Mouse (Mus musculus) MEL (cell line): ENCODE measurements around the gene Ptgir. TPM values are rescaled to one million over a fixed set of nuclear protein-coding genes. Genes with fewer than 3 reads are reported as not detected.

Experiments used
- DNase-seq: peaks from one replicate; pipeline ENCODE4 v3.0.0; 2011; ENCODE audit warnings: low read depth, low spot score
- H3K27ac ChIP-seq: 2 replicates; pipeline ENCODE4 v1.5.1; 2012; ENCODE audit warnings: low read depth, mild to moderate bottlenecking, control low read depth, low read length, moderate library complexity; ENCODE audit not compliant: control insufficient read depth
- H3K27me3 ChIP-seq, 2 experiments: fragments of 150-350 bp in 1 of 2; sonication (generic) in 1 of 2; 2 replicates each; pipeline ENCODE4 v1.6.1; 2012; ENCODE audit warnings: low read length in 2 of 2, mild to moderate bottlenecking in 2 of 2, improper control_type of control experiment in 1 of 2, moderate library complexity in 1 of 2; ENCODE audit not compliant: insufficient read depth in 2 of 2, control insufficient read depth in 1 of 2
- H3K36me3 ChIP-seq, 2 experiments: 2 replicates each; pipeline ENCODE4 v1.6.1; 2012 to 2014; ENCODE audit warnings: low read length in 2 of 2, improper control_type of control experiment in 1 of 2, inconsistent platforms in 1 of 2, mild to moderate bottlenecking in 1 of 2; ENCODE audit not compliant: insufficient read depth in 2 of 2, control insufficient read depth in 1 of 2
- H3K4me1 ChIP-seq, 2 experiments: fragments of 150-350 bp in 1 of 2; sonication (generic) in 1 of 2; 2 replicates each; pipeline ENCODE4 v1.6.1; 2012; ENCODE audit warnings: low read length in 2 of 2, improper control_type of control experiment in 1 of 2, mild to moderate bottlenecking in 1 of 2; ENCODE audit not compliant: insufficient read depth in 2 of 2, control insufficient read depth in 1 of 2
- H3K4me3 ChIP-seq, 2 experiments: fragments of 150-350 bp in 1 of 2; sonication (generic) in 1 of 2; 2 replicates each; pipeline ENCODE4 v1.5.1; 2012; ENCODE audit warnings: low read depth in 2 of 2, low read length in 2 of 2, mild to moderate bottlenecking in 2 of 2, moderate library complexity in 2 of 2, control low read depth in 1 of 2, improper control_type of control experiment in 1 of 2; ENCODE audit not compliant: control insufficient read depth in 1 of 2, insufficient read depth in 1 of 2
- H3K79me2 ChIP-seq: 2 replicates; pipeline ENCODE4 v1.6.1; 2012; ENCODE audit warnings: mild to moderate bottlenecking, low read length, moderate library complexity; ENCODE audit not compliant: control insufficient read depth, poor library complexity, insufficient read depth
- H3K9ac ChIP-seq: 2 replicates; pipeline ENCODE4 v1.6.1; 2012; ENCODE audit warnings: low read depth, mild to moderate bottlenecking, control low read depth, low read length, moderate library complexity; ENCODE audit not compliant: control insufficient read depth, poor library complexity, severe bottlenecking
- H3K9me3 ChIP-seq: fragments of 150-350 bp; sonication (generic); replicated peaks from 2 replicates; pipeline ENCODE4 v1.6.1; 2012; ENCODE audit warnings: mild to moderate bottlenecking, low read length, improper control_type of control experiment, moderate library complexity; ENCODE audit not compliant: insufficient read depth
- BHLHE40 ChIP-seq: IDR thresholded peaks from 2 replicates; pipeline ENCODE4 v1.6.1; 2012; ENCODE audit warnings: low read depth, mild to moderate bottlenecking, inconsistent platforms, low read length, improper control_type of control experiment, borderline replicate concordance
- CHD1 ChIP-seq: IDR thresholded peaks from 2 replicates; pipeline ENCODE4 v1.6.1; 2012; ENCODE audit warnings: low read depth, mild to moderate bottlenecking, inconsistent platforms, low read length, improper control_type of control experiment
- CTCF ChIP-seq, 3 experiments: IDR thresholded peaks in 2 of 3; conservative IDR thresholded peaks in 1 of 3; 2 replicates each; pipeline ENCODE4 v1.5.1; 2011 to 2012; ENCODE audit warnings: low read length in 3 of 3, low read depth in 2 of 3, mild to moderate bottlenecking in 2 of 3, improper control_type of control experiment in 1 of 3, inconsistent platforms in 1 of 3, mixed read lengths in 1 of 3, moderate library complexity in 1 of 3; ENCODE audit not compliant: control insufficient read depth in 1 of 3, insufficient read depth in 1 of 3, poor library complexity in 1 of 3, severe bottlenecking in 1 of 3
- ELF1 ChIP-seq: IDR thresholded peaks from 2 replicates; pipeline ENCODE4 v1.6.1; 2014; ENCODE audit warnings: low read depth, mild to moderate bottlenecking, inconsistent platforms, low read length, improper control_type of control experiment, moderate library complexity
- GABPA ChIP-seq: IDR thresholded peaks from 2 replicates; pipeline ENCODE4 v1.6.1; 2012; ENCODE audit warnings: low read depth, mild to moderate bottlenecking, inconsistent platforms, low read length, improper control_type of control experiment, moderate library complexity
- GATA1 ChIP-seq: IDR thresholded peaks from 2 replicates; pipeline ENCODE4 v1.6.1; 2011; ENCODE audit warnings: low read depth, low read length, improper control_type of control experiment
- JUND ChIP-seq: IDR thresholded peaks from 2 replicates; pipeline ENCODE4 v1.6.1; 2011; ENCODE audit warnings: low read depth, mild to moderate bottlenecking, improper control_type of control experiment, low read length
- KAT2A ChIP-seq: conservative IDR thresholded peaks from 2 replicates; pipeline ENCODE4 v1.6.1; 2012; ENCODE audit warnings: low read depth, low read length, improper control_type of control experiment, inconsistent platforms
- MAFK ChIP-seq: IDR thresholded peaks from 2 replicates; pipeline ENCODE4 v1.6.1; 2011; ENCODE audit warnings: low read depth, mild to moderate bottlenecking, low read length, improper control_type of control experiment, borderline replicate concordance
- MAZ ChIP-seq: IDR thresholded peaks from 2 replicates; pipeline ENCODE4 v1.6.1; 2012; ENCODE audit warnings: low read depth, mild to moderate bottlenecking, inconsistent platforms, low read length, improper control_type of control experiment
- MEF2A ChIP-seq: IDR thresholded peaks from 2 replicates; pipeline ENCODE4 v1.6.1; 2014; ENCODE audit warnings: low read depth, mild to moderate bottlenecking, inconsistent platforms, low read length, improper control_type of control experiment; ENCODE audit not compliant: poor library complexity, insufficient replicate concordance, severe bottlenecking; ENCODE audit errors: extremely low read depth
- MXI1 ChIP-seq: IDR thresholded peaks from 2 replicates; pipeline ENCODE4 v1.6.1; 2011; ENCODE audit warnings: mild to moderate bottlenecking, low read depth, low read length, improper control_type of control experiment
- MYB ChIP-seq: IDR thresholded peaks from 2 replicates; pipeline ENCODE4 v1.6.1; 2011; ENCODE audit warnings: mild to moderate bottlenecking, low read depth, low read length, improper control_type of control experiment
- RCOR1 ChIP-seq: IDR thresholded peaks from 2 replicates; pipeline ENCODE4 v1.6.1; 2012; ENCODE audit warnings: low read depth, mild to moderate bottlenecking, inconsistent platforms, low read length, improper control_type of control experiment
- TBP ChIP-seq: IDR thresholded peaks from 2 replicates; pipeline ENCODE4 v1.8.0; 2011; ENCODE audit warnings: low read depth, low read length, improper control_type of control experiment
- UBTF ChIP-seq: IDR thresholded peaks from 2 replicates; pipeline ENCODE4 v1.6.1; 2012; ENCODE audit warnings: low read depth, mild to moderate bottlenecking, inconsistent platforms, low read length, improper control_type of control experiment, moderate library complexity, borderline replicate concordance; ENCODE audit not compliant: insufficient read depth
- USF1 ChIP-seq: IDR thresholded peaks from 2 replicates; pipeline ENCODE4 v1.6.1; 2014; ENCODE audit warnings: low read depth, mild to moderate bottlenecking, inconsistent platforms, low read length, improper control_type of control experiment, moderate library complexity
- polyA plus RNA-seq, 2 experiments: library from polyadenylated mRNA; stranded (reverse) in 1 of 2; unstranded in 1 of 2; fragments of >175 nt in 1 of 2; fragments of >200 nt in 1 of 2; gene quantifications; 2 replicates each; pipeline versions ENCODE4 v1.2.1 to v1.2.4; 2012; ENCODE audit warnings: low replicate concordance in 2 of 2, low read depth in 1 of 2; ENCODE audit not compliant: insufficient read length in 2 of 2, insufficient read depth in 1 of 2, missing spikeins in 1 of 2
- total RNA-seq: library from RNA; depleted of rRNA; stranded (reverse); fragments of 300-350 nt; gene quantifications from 2 replicates; pipeline ENCODE4 v1.2.3, GENCODE M21; 2012

The Ptgir gene
- total and polyA plus RNA-seq, 3 experiments: 22.8 to 23.7 TPM; not detected in 1

GRCm38 (mm10) chr7:16869497-16869896 is 36.8 kb upstream of the Ptgir start:
- H3K36me3 ChIP-seq: no peaks in the 10 kb centered on the region; a peak in 1 of 4 replicates
- DNase-seq: peak; percentile 26
- no peak for TF ChIP-seq ELF1
- no peak for TF ChIP-seq TBP
- TF ChIP-seq MXI1: no peak
- TF ChIP-seq MEF2A: no peak
- TF ChIP-seq CHD1: no peak
- TF ChIP-seq RCOR1: no peak

GRCm38 (mm10) chr7:16871600-16871999 is 34.7 kb upstream of the Ptgir start:
- Histone ChIP-seq H3K9me3 (no peaks in the 10 kb centered on the region), H3K79me2 (no peaks in the 10 kb centered on the region; the same call in 1 of the 2 replicates), H3K36me3 (peaks cover 0 to 4% of the 10 kb centered on the region in 2 experiments; a peak in 2 of 4 replicates), H3K9ac (no peak overlapping the region), H3K27ac (no peak overlapping the region), H3K4me3 (no peak overlapping the region), H3K27me3 (no peaks in the 10 kb centered on the region), H3K4me1 (no peaks in the 10 kb centered on the region; a peak in 1 of 4 replicates)
- TF ChIP-seq KAT2A (no peak), CTCF (IDR thresholded peaks at IDR 0.05 in 2 of 3, conservative IDR thresholded peaks at IDR 0.05 in 1 of 3; ENCODE audit: control insufficient read depth in 1 of 3, insufficient read depth in 1 of 3, low read depth in 2 of 3, low read length in 3 of 3, poor library complexity in 1 of 3, severe bottlenecking in 1 of 3) (no peak), UBTF (no peak), JUND (no peak), MYB (no peak), MAFK (no peak), GABPA (no peak), BHLHE40 (no peak), GATA1 (no peak), USF1 (no peak), MAZ (no peak)
- peak; percentile 51 for DNase-seq

More at GRCm38 (mm10) chr7:16869497-16869896, 36.8 kb upstream of the Ptgir start:
- H3K27ac ChIP-seq: no peak overlapping the region
- no peaks in the 10 kb centered on the region for H3K79me2 ChIP-seq
- no peaks in the 10 kb centered on the region for H3K4me1 ChIP-seq
- no peak overlapping the region for H3K9ac ChIP-seq
- H3K27me3 ChIP-seq: no peaks in the 10 kb centered on the region
- no peaks in the 10 kb centered on the region for H3K9me3 ChIP-seq
- no peak overlapping the region for H3K4me3 ChIP-seq
